Mouse (Mus musculus): ENCODE measurements around the gene Pla2g10.
"Not testable (repeated sequence)": the region's sequence is repeated elsewhere in the genome, so short reads cannot be mapped to it uniquely, and the experiment has no call there.

Gene Pla2g10

DNA sequence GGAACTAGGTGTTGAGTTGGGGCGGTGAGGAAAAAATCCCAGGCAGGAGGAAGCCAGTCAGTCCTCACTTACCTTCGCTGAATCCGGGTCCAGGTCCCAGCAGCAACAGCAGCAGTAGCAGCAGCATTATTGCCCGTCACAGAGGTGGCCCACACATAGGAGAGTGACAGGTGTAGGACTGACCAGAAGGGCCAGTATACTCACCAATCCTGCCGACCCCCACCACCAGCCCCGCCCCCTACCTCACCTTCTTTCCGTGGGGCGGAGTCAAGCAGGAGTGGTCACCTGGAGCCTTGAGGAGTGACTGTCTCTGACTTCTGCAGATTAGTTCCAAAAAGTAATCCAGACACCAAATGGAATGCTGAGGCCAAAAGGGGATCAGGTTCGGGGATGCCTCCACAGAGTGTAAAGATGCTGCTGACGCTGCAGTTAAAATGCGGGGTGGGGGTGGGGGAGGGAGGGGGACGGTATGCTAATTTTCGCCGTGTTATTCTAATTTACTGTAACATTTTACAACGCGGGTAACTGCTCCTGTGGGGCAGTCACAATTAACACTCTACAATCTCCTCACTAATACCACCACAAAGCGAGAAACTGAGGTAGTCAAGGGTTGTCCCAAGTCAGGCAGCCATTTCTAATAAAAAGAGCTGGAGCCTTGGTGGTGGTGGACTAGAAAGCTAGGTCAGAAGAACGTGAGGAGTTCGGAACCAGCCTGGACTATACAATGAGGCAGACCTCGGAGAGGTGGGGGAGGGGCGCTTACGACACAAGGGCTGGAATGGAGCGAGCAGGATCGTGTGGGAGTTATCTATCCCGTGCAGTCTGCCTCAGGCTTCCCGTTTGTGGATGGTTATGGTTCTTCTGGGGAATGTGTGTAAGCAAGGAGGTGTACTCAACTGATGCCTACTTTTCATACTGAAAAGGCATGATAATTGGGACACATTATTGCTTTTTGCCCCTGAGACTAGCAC, at the start of gene Pla2g10:
Gene Pla2g10 (minus strand): TSS at position 699 of the 971 bp plus-strand sequence.
- DNase-seq (ENCODE audit: low spot score in 2 of 2), result no peak

DNA sequence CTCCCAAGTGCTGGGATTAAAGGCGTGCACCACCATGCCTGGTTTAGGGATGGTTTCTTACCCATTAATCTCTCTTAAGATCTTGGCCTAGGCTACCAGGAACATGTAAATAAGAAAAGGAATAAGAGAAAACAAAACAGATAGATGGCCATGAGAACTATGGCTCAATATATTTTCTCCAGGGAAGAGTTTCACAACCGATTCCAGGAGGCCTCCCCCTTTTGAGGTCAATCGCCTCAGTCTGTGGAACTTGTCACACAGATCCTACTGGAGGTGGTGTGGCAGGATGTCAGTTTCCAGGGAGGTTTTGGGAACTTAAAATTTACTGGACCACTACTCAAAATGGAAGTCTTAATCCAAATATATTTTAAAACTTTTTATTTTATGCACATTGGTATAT, 43.9 kb upstream of the Pla2g10 start:
- not testable (repeated sequence) for DNase-seq (ENCODE audit: low spot score in 2 of 2)

- not testable (repeated sequence) for DNase-seq (ENCODE audit: low spot score in 2 of 2)
Observed at GRCm38 (mm10) chr16:13774011-13774410, 43.2 kb upstream of the Pla2g10 start.

GRCm38 (mm10) chr16:13772051-13772450, 41.3 kb upstream of the Pla2g10 start:
- not testable (repeated sequence) for DNase-seq (ENCODE audit: low spot score in 2 of 2)

DNA sequence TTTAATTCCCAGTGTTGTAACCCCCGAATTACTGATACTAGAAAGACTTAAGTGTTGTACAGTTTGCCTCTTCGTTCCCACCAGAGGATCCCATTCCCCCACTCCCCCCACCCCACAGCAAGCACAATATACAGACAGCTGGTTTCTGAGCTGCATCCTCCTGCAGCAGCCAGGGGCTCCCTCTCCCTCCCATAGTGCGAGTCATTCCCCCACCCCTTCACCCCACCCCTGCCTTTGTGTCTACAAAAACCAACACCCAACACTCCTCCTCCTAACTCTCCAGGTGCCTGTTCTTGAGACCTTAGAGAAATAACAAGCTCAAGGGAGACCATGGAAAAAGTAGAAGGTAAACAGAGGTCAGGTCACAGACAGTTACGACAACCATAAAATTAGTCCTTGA, 40.8 kb upstream of the Pla2g10 start:
- not testable (repeated sequence) for DNase-seq (ENCODE audit: low spot score in 2 of 2)

DNA sequence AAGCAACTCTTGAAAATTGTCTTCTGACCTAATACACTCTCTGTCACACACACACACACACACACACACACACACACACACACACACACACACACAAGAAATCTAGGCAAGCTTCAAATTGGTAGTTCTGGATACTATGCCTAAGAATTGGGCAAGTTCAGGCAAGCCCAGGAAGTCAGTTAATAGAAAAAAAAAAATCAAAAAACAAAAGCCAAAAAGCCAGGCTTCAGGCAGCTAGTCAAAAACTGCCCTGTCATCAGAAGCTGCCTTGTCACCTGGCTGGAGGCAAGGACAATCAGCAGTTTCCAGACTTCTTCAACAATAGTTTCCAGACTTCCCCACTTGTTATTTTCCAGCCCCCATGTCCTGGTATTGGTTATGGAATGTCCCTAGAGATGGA, 35.6 kb upstream of the Pla2g10 start:
- DNase-seq (ENCODE audit: low spot score in 2 of 2), result no peak

GRCm38 (mm10) chr16:13764519-13764918, 33.7 kb upstream of the Pla2g10 start:
- DNase-seq (ENCODE audit: low spot score in 2 of 2), result no peak

GRCm38 (mm10) chr16:13762807-13763206, 32.0 kb upstream of the Pla2g10 start:
- not testable (repeated sequence) for DNase-seq (ENCODE audit: low spot score in 2 of 2)

DNA sequence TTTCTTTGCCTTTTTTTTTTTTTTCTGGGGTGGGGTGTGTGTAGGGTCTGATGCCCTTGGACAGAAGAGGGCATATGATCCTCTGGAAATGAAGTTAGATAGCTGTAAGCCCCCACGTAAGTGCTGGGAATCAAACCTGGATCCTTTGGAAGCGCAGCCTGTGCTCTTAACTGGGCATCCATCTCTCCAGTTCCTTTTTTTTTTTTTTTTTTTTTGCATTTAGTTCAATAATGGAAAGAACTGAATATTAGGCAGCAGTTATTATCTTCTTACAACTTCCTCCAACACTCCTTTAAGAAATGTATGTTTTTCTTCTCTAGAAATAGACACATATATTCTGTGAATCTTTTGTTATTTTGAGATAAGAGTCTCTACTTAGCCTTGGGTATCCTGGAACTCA, 27.0 kb upstream of the Pla2g10 start:
- no peak for DNase-seq (ENCODE audit: low spot score in 2 of 2)

DNA sequence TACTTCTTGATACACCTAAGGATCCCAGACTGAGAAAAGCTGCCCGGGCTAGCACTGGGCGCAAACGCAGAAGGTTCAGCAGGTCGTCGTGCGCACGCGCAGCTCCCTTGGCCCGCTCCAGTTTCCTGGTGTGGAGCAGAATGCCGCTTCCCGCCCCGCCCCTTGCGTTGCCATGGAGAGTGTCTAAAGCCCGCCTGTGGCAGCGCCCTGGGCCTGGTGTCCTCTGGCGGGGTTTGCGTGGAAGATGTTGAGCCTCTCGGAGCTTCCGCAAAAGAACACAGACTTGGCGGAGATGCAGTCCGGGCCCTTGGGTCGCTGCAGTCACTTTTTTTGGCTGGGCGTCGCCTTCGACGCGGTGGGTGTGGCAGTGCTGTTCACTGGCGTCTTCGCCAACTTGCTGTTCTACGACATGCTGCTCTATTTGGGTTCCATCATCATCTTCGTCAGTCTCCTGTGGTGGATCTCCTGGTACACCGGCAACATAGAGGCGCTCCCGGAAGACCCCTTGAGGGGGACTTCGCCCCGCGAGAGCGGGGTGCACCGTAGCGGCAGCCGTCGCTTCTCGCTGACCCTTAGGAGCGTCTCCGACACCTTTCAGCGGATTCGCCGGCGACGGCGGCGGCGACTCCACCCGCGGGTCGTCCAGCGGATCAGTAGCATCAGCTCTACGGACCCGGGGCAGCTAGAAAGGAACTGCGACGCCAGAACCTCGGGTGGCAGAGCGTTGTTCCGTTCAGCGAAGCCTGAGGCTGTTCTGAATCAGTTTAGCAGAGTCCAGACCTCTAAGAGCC, 23.8 kb upstream of the Pla2g10 start:
- peak; percentile 91 for DNase-seq (ENCODE audit: low spot score in 2 of 2)

DNA sequence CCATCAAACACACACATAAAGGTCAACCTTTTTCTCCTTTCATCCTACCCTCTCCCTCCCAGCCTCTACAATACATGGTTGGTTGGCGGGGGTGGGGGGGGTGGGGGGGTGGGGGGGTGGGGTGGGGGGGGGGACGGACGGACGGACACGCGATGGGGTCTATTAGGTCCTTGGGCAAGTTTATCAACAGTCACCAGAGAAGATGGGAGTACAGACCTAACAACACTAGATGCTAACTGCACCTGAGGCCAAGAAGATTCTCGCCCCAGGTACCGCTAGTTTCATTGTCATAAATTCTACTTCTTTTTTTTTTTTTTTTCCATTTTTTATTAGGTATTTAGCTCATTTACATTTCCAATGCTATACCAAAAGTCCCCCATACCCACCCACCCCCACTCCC, 23.2 kb upstream of the Pla2g10 start:
- no peak for DNase-seq (ENCODE audit: low spot score in 2 of 2)

GRCm38 (mm10) chr16:13750626-13751025, 19.8 kb upstream of the Pla2g10 start:
- DNase-seq (ENCODE audit: low spot score in 2 of 2), result no peak

DNA sequence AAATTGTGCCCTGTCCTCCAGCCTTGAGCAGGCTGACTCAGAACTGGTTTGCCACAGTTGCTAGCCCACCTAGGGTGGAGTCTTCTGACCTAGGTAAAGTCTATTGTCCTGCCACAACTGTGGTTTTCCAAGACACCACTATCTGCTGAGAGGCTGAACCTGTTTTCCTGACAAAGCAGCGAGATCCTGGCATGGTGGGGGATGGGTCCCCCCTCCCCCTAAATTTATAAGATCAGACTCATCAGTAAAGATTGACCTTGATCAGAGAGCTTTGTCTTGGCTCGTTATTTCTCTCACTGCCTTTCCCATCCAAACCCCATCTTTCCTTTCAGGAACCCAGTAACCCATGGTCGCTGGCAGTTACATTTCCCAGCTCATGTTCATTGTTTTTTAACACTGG, 19.2 kb upstream of the Pla2g10 start:
- no peak for DNase-seq (ENCODE audit: low spot score in 2 of 2)

- no peak for DNase-seq (ENCODE audit: low spot score in 2 of 2)
Observed at GRCm38 (mm10) chr16:13749306-13749705, 18.5 kb upstream of the Pla2g10 start.

DNA sequence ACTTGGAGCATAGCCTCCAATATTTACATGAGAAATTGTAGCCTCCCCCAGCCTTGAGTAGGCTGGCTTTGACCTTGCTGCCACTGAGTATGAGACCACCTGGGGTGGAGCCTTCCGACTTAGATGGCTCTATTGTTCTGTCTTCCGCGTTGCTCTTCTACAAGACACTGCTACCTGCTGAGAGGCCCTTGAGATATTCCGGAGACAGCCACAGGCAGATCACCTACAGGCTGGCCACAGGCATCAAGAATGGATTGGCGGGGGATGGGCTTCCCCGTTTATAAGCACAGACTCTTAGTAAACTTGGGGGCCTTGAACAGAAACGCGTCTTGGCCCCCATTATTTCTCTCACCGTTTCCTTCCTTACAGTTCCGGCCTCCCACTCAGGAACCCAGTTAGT, 18.0 kb upstream of the Pla2g10 start:
- not testable (repeated sequence) for DNase-seq (ENCODE audit: low spot score in 2 of 2)

- DNase-seq (ENCODE audit: low spot score in 2 of 2), result no peak
Observed at GRCm38 (mm10) chr16:13748124-13748523, 17.3 kb upstream of the Pla2g10 start.

DNA sequence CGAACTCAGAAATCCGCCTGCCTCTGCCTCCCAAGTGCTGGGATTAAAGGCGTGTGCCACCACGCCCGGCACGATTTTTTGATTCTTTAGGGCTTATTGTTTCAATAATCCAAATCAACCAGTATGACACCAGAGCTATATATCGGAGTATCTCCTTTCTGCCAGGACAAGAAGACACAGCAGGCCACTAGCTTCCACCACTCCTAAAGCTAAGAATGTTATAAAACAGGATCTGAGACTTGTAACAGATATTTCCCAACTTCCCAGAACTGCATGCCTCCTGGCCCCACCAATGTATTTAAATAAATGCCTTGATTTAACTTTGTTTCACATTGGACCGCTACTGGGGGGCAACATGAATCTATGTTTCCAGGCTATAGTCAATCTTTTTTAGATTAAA, 16.9 kb upstream of the Pla2g10 start:
- no peak for DNase-seq (ENCODE audit: low spot score in 2 of 2)

DNA sequence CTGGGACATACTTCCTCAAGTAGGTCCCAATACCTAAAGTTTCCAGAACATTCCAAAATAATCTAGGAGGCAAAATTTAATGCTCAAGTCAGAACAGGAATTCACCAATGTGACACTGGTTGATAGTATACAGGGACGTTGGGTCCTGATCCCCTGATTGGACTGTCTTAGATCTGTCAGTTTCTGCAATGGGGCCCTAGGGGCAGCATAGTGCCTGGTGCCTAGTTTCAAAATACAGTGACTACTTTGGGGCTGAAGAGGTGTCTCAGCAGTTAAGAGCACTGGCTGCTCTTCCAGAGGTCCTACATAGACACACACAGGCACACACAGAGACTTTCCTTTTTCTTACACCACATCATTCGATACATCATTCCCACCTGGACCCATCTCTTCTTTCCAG, 10.1 kb upstream of the Pla2g10 start:
- DNase-seq (ENCODE audit: low spot score in 2 of 2), result no peak

- DNase-seq (ENCODE audit: low spot score in 2 of 2), result not testable (repeated sequence)
Observed at GRCm38 (mm10) chr16:13739044-13739443, 8.3 kb upstream of the Pla2g10 start.

GRCm38 (mm10) chr16:13735977-13736376, 5.2 kb upstream of the Pla2g10 start:
- DNase-seq (ENCODE audit: low spot score in 2 of 2), result no peak

GRCm38 (mm10) chr16:13733518-13734137, 2.8 kb upstream of the Pla2g10 start:
- peak; percentile 78 to 83 for DNase-seq (ENCODE audit: low spot score in 2 of 2)

- no peak for DNase-seq (ENCODE audit: low spot score in 2 of 2)
Observed at GRCm38 (mm10) chr16:13732786-13733185, 2.0 kb upstream of the Pla2g10 start.

Measured in frontal cortex, postnatal 36 days (tissue).